Mouse (Mus musculus) layer of hippocampus, postnatal 10 days (tissue): Measurements from ENCODE around the gene Zc3h6. TPM values are rescaled to one million over a fixed set of nuclear protein-coding genes. Genes with fewer than 3 reads are reported as not detected.

Source experiments
- DNase-seq, 2 experiments: peaks; one replicate each; pipeline ENCODE4 v3.0.0; 2021; ENCODE audit warnings: low spot score in 2 of 2
- microRNA-seq, 2 experiments: library from miRNA; unstranded; fragments of <30 nt; microRNA quantifications; one replicate each; pipeline ENCODE4 v1.2.0; 2021
- total RNA-seq, 2 experiments: library from RNA; stranded (reverse); gene quantifications; 2 replicates each; pipeline ENCODE4 v1.2.3; 2021

The Zc3h6 gene
- total RNA-seq, 2 experiments from 2014 or later = 13.0 to 13.2 TPM

DNA sequence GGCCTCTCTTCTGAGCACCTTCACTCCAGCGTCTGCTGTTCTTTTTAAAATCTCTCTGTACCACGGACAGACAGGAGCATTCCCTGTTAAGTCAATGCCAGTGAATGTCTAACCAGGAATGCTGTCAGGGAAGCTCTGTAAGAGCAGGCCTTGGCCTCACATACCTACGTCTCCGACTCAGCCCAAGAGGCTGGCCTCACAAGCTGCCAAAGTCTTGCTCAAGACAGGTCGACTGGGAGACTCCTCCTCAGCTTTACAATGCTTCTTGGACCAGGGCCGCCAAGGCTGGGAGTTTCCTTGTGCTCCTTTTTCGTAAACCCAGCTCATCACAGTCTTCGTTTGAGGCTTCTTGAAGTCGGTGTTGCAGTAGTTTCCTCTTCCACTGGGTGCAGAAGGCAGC is 57.6 kb downstream of the Zc3h6 start:
- DNase-seq = no peak

DNA sequence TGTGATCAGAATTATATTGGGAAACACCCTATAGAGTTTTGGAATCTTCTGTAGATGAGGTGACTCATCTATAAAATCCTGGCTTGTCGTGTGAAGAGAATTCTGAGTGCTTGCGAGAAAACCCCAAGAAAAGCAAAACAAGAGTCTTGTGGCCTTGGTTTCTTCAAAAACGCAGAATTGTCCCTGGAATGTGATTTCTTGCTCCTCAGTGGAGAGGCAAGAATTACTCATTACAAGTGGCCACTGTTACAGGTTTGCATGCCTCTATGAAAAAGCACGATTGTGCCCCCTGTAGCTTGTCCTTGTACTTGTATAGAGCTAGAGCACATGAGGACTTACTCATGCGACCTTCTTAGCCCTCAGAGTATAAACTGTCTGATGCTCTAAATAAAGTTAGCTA is 68.2 kb downstream of the Zc3h6 start:
- DNase-seq = no peak

DNA sequence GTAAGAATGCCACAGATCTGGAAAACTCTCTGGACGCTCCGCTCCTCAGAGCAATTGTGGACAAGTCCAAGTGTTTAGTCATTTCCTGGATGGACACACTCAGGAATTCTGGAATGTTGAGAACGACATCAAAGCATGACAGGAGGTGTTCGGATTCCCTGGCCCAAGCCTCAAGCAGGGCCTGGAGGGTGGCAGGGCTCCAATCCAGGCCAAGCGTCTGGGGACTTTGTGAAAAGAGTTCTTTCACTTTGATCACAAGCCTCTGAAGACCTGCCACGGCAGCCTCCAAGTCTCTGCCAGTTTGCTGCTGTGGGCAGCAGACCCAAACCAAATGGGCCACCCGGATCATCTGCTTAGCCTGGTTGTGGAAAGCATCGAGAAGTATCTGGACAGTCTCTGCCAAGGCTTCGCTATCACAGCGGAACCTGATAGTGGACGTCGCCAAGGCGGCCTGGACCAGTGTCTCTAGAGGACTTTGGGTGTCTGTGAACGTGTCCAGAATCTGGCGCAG is 71.3 kb downstream of the Zc3h6 start:
- peak; percentile 18 to 23 for DNase-seq

DNA sequence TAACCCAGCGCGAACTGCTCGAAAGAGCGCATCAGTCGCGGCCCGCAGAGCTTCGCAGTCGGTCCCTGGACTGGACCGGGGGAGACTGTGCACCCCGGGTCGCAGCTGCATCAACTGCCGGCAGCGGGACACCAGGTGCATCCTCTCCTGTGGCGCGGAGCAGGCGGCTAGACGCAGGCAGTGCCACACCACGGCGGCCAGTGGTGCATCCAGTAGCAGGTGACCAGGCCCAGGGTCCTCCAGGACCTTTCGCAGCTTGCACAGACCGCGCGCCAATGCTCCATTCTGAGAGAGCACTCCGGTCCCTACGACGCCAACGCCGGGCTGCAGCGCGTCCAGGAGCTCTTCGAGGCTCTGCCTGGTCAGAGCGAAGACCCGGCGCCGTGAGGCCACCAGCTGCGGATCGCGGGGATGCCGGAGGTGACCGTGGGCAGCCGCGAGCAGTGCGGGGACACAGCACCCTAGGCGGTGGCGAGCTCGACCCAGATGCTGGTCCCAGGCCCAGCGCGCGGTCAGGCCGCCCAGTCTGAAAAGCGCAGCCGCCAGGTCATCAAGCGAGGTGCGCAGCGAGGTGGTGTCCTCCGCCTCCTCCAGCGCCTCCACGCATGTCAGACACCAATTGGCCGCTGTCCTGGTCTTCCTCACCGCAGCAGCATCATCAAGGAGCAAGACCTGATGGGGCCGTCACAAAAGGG is 71.9 kb downstream of the Zc3h6 start:
- peak; percentile 25 for DNase-seq

DNA sequence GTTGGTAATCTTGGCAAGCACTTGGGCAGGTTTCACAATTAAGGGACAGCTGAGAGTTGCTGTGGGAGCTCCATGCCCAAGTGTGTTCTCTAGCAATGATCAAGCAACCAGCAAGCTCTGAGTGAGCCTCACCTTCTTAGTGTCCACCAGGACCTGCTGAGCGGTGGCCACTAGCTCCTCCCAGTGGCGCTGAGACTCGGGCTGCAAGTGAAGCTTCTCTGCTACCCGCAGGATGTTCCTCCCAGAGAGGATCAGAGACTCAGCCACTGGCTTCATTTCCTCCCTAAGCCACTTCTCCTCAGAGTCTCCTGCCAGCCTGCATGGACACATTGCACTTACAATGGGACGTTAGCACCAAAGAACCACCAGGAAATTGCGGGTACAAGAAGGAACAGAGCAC is 73.4 kb downstream of the Zc3h6 start:
- no peak for DNase-seq

DNA sequence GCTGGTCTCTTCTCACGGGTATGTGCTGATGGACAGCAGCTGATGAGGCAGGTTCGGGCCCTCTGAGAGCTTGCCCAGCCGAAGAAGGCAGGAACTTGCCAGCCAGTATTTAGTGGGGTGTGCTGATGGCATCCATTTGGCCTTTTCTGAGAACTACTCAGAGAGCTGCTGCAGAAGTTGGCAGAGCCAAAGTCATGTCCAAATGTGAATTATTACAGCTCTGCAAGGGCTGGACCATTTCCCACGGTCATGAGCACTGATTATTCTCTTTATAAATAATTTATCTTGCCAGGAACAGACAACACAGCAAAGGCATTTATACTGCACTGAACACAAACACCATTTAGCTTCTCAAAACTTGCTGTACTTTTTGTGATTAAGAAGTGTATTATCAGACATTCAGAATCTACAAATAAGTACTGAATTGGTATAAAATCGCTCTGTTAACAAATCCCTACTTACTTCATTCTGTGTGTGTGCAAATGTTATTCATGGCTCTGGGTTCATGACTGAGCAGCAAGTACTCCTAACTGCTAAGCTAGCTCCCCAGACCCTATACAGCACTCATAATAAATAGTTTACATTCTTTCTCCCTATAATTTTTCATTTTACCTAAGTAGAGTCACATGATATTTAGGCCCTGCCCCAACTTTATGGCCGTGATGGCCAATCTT is 79.1 kb downstream of the Zc3h6 start:
- no peak for DNase-seq

DNA sequence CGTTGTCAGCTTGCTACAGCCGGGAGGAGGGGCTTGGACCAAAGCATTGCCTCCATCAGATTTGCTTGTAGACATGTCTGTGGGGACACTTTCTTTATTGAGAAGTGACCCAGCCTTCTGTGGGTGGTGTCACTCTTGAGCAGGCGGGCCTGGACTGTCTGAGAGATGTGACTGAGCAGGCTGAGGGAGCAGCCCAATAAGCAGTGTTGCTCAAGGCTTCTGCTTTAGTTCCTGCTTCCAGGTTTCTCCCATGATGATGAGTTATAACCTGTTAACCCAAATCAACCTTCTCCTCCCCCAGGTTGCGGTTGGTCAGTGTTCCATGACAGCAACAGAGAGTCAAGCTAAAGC is 79.6 kb downstream of the Zc3h6 start:
- DNase-seq = no peak

DNA sequence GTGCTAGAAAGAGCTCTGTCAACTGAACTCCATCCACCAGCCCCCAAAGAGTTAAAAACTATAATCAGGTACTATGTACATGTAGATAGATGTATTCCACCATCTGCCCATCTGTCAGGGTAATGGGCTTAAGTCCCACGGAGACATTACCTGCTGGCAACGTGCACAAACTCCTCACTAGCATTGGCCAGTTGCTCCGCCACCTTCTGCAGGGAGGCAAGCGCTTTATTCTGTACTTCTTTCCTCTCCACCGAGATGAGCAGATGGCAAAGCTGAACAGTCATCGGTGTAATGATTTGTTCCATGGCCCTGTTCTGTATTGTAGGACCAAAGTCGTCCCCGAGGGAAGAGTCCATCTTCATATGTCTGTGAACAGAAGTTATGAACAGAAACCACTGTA is 80.6 kb downstream of the Zc3h6 start, which contains the start of gene Vinac1:
Gene Vinac1, minus strand, starts transcription at position 362 of the 400 bp plus-strand sequence.
- no peak for DNase-seq

DNA sequence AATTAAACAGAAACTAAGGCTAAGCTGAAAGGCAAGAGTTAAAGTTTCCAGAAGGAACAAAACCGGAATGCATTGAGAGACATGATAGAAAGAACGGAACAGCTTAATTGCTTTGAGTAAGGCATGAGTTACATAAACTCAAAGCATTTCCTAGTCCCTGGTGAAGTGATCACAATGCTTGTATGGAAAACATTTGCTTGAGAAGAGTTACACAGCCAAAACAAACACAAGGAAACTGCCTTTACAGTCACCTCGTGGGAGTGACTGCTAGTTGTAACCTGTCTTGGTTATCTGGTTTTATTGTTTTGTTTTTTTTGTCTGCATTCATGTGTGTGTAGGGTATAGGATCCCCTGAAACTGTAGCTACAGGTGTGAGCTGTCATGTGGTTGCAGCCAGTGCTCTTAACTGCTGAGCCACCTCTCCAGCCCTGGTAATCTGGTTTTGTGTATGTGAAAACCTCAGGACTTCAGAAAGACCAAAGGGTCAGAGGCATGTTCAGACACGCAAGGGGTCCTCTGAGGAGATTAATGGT is 85.3 kb downstream of the Zc3h6 start:
- DNase-seq = no peak

DNA sequence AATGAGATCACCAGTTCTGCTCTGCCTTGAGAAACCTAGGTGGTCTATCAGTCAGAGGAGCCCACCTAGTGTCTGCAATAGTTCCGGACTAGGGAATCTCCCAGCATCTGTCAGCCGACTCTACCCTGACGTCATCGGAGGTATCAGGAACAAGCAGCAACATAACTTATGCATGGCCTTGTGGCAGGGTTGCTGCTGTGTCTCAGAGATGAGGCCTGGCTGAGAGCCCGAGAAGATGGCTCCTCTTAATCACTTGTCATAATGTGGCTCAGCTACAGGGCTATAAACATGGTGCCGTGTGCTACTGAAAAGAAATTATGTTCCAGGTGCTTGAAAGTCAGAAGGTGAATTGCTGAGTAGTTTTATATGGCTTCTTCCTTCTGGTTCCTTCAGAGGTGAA is 88.5 kb downstream of the Zc3h6 start:
- DNase-seq = no peak

DNA sequence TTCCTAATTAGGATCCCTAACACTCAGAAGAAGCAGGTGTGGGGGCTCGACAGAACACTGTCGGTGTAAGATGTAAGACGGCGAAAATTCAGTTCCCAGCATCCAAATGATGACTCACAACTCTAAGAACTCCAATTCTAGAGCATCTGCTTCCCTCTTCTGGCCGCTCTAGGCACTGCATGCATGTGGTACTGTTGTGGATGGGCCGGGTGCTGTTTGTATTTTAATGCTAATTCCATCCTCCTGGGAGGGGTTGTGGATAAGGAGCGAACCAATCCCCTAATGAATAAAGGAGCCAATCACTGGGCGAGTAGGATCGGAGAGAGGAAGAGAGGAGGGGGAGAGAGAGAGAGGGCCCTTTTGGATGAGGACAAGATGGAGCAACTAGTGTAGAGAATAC is 89.4 kb downstream of the Zc3h6 start:
- no peak for DNase-seq

DNA sequence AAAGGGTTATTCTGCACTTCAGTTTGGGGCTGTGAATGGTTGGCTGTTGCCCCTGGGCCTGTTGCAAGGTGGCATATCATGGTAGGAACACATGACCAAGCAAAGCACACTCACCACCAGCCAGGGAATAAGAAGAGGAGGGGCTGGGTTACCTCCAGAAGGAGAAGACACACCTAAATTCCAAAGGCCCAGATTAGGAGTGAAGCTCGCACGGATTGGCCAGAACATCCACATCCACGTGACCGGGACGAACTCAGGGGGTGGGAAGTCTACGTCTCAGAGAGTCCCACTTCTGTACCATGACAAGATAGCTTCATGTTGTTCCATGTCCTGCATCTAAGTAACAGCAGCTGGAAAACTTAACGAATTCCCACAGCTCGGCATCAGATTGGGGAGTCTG is 90.1 kb downstream of the Zc3h6 start:
- DNase-seq = no peak

DNA sequence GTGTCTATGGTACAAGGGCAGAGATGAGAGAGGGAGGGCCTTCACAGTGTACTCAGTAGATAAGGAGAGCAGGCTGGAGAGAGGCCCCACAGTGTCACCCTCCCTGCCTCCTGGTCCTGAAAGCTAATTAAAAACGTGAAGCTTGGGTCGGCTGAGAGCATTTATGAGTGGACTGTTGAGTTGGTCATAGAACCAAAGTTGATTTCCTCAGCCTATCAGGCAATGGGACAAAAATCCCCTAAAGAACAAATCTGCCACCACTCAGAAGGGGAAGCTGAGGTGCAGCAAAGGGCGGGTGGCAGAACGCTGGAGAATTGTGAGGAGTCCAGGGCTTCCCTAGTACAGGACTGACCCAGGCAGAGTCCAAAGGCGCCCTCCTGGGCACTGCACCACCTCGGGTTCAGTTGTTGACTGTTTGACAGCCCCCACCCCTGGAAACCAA is 90.7 kb downstream of the Zc3h6 start:
- DNase-seq = no peak

DNA sequence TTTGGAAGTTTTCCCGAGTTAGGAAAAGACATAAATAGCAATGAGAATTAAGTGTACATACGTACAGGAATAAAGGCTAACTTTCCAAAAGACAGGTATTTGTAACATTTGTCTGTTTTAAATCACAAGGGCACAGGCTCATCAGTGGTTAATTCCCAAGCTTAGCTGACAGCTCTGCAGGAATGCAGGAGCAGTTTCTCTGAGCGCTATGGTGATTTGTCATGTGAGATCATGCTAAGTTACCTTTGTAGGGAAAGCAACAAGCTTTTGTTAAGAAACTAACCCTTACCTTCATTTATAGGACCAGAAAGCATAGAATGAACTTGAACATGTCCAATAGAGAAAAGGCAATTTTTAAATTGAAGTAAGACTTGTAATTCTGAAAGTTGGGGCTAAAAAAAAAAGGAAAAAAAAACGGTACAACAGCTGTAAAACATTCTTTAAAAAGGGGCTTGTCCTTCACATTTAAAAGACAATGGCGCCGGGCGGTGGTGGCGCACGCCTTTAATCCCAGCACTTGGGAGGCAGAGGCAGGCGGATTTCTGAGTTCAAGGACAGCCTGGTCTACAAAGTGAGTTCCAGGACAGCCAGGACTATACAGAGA is 94.4 kb downstream of the Zc3h6 start:
- no peak for DNase-seq

DNA sequence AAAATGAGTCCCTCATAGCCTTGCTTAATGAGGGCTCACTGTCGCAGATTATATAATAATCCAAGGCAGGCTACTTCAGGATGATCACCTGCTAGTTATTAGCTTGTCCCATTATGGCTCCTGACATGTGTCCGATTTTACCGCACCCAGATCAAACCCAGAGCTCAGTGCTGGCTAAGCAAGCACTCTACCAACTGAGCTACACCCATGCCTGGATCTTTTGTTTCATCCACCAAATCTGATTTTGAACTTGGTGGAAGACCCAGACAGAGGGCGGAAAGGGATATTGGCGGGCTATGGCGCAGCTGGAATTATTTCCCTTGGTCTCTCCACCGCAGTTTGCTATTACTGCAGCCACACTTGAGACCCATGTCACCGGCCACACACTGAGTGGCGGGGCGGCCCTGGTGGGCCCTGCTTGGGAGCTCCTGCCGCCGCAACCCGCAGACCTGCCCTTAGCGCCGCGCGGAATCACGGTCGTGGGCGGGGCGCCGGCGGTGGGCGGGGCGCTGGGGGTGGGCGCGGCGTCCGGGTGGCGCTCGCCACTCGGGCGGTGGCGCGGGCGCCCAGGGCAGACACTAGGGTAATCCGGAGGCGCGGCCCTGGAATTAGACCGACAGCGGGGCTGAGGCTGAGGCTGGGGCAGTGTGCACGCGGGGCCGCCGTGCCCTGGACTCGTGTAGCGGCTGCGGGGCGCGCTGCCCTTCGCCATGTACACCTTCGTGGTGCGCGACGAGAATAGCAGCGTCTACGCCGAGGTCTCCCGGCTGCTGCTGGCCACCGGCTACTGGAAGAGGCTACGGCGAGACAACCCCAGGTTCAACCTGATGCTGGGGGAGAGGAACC is 98.5 kb downstream of the Zc3h6 start, which contains the start of gene Ttl:
Gene Ttl, plus strand, starts transcription at position 506 of the 846 bp plus-strand sequence.
- DNase-seq = peak; percentile 70 to 82

DNA sequence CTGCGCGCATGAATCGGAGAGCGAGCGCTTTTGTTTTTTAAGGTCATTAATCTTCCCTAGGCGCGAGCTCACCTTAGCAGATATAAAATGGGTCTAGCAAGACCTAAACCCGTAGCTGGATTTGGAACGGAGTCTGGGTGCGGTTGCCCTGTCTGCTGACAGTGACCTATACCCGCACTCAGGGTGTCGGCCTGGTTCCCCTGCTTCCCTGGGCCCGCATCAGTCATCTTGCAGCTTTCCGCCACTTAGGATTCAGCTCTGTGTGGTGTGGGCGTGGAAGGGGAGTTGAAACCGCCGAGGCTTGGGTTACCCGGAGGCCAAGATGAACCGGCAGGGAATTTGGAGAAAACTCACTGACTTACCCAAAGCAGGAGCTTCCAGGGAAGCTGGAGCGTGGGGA is 99.1 kb downstream of the Zc3h6 start:
- DNase-seq = peak; percentile 46 to 55

Small RNA genes within 50 kb of the gene (microRNA-seq; reads per million reads assigned to microRNA genes)
- 0 reads per million in 2 experiments for gene Gm22859

Other genes starting within 250 kb of the Zc3h6 start
- 10 to 100 TPM; 36.4 to 40.4 TPM for gene Tmem87b, start 149.3 kb upstream of the Zc3h6 start, total RNA-seq
- gene Fbln7, start 104.4 kb upstream of the Zc3h6 start, total RNA-seq = 1 to 10 TPM; 2.3 TPM
- gene Zc3h8, start 23.3 kb upstream of the Zc3h6 start, total RNA-seq = 1 to 10 TPM; 6.7 to 7.2 TPM
- gene Gm10762, start 323 bp downstream of the Zc3h6 start, total RNA-seq = 10 to 100 TPM; 10.8 to 11.6 TPM
- under 1 TPM; 0.18 to 0.27 TPM for gene Vinac1, start 80.8 kb downstream of the Zc3h6 start, total RNA-seq
- gene Ttl, start 98.5 kb downstream of the Zc3h6 start, total RNA-seq = 10 to 100 TPM; 61.4 to 62.4 TPM
- gene Polr1b, start 133.6 kb downstream of the Zc3h6 start, total RNA-seq = 10 to 100 TPM; 17.5 to 19.5 TPM
- 10 to 100 TPM; 11.4 to 11.6 TPM for gene Chchd5, start 162.3 kb downstream of the Zc3h6 start, total RNA-seq
- 100 to 1,000 TPM in 1 of 2 experiments, 10 to 100 TPM in 1; 97.4 to 124 TPM for gene Slc20a1, start 231.4 kb downstream of the Zc3h6 start, total RNA-seq